Mouse (Mus musculus): ENCODE measurements around the gene Bmp6. TPM values are rescaled to one million over a fixed set of nuclear protein-coding genes. Genes with fewer than 3 reads are reported as not detected.

Gene Bmp6
- polyA plus RNA-seq, 1 experiment from 2014 or later = 0.31 TPM

DNA sequence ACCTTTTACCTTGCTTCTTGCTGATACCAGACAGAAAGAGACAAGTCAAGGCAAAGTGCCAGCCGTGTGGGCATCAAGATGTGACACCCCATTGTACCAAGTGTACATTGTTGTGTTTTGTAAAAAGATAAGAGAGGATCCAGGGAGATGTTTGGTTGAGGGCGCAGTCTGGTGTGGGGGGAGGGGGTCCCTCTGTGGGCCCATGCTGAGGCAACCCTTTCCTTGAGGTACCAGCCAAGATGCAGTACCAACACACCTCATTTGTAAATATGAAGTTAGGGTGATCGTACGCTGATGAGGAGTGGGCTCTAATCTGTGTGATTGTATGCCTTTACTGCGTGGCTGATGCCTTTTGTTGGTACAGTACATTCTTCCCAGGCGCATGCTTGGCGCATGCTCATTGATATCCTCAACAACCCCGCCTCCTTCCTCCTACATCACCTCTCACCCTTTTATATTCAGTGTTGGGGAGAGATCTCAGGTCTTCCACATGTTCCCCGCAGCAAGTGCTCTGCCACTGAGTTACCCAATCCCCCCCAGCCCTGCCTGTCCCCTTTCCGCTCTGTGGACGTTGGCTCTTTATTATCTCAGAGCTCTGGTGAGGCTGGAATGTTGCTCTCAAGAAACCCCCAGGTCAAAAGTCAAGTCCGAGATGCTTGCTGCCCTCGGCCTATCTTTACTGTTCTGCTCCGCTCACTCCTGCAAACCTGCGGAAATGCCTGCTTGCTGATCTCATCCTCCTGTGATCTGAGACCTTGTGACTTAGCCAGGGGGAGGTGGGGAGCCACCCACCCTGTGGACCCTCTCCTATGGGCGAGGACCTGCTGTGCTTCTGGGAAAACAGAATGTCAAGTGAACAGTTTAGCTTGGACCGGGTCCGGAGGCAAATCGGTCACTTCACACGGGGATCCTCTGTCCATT, 105.4 kb downstream of the Bmp6 start:
- H3K27ac ChIP-seq (ENCODE audit: low read depth) = no peak overlapping the region
- no peaks in the 10 kb centered on the region for H3K27me3 ChIP-seq (ENCODE audit: insufficient read depth, low read length)
- no peak overlapping the region for H3K4me2 ChIP-seq (ENCODE audit: low read depth, low read length)
- TF ChIP-seq CTCF (IDR thresholded peaks at IDR 0.05; ENCODE audit: low read depth) (no peak), EP300 (IDR thresholded peaks at IDR 0.05; ENCODE audit: low read depth) (no peak)
- no peak overlapping the region for H3K9ac ChIP-seq (replicated peaks)
- no peaks in the 10 kb centered on the region for H3K4me1 ChIP-seq (ENCODE audit: insufficient read depth)
- no peaks in the 10 kb centered on the region for H3K9me3 ChIP-seq (ENCODE audit: low read length)
- WGBS (ENCODE audit: insufficient replicate concordance) = 61% methylated on average over 20 of the region's 20 CpGs
- DNase-seq (no peak), ATAC-seq (no peak)
- no peaks in the 10 kb centered on the region for H3K36me3 ChIP-seq (replicated peaks; ENCODE audit: insufficient read depth, low read length)
- no peak overlapping the region for H3K4me3 ChIP-seq (ENCODE audit: low read depth, low read length)

DNA sequence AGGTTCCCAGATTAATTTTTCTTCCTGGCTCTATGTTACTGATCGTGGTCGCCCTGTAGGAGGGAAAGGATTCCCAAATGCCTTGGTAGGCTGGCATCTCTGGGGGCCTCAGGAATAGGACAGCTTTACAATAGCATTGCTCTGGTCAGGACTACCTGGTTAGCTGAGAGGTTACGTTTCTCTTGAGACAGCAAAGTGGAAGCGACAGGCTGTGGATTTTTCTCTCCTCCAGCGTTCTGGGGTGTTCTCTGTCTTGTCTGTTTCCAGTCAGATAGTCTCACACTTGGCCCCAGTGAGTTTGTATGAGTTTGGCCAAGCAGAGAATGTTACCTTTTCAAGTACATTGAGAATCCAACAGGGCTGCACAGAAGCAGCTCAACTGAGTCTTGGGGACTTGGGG, 106.5 kb downstream of the Bmp6 start:
- ATAC-seq = no peak
- Histone ChIP-seq H3K4me3 (ENCODE audit: low read depth, low read length) (no peak overlapping the region), H3K36me3 (replicated peaks; ENCODE audit: insufficient read depth, low read length) (no peaks in the 10 kb centered on the region), H3K27me3 (ENCODE audit: insufficient read depth, low read length) (no peaks in the 10 kb centered on the region), H3K4me2 (ENCODE audit: low read depth, low read length) (no peak overlapping the region), H3K4me1 (ENCODE audit: insufficient read depth) (no peaks in the 10 kb centered on the region), H3K9ac (replicated peaks) (no peak overlapping the region), H3K27ac (ENCODE audit: low read depth) (no peak overlapping the region), H3K9me3 (ENCODE audit: low read length) (no peaks in the 10 kb centered on the region)
- no peak for DNase-seq
- TF ChIP-seq EP300 (IDR thresholded peaks at IDR 0.05; ENCODE audit: low read depth) (no peak), CTCF (IDR thresholded peaks at IDR 0.05; ENCODE audit: low read depth) (no peak)
- WGBS (ENCODE audit: insufficient replicate concordance) = 83% methylated on average over 5 of the region's 5 CpGs

DNA sequence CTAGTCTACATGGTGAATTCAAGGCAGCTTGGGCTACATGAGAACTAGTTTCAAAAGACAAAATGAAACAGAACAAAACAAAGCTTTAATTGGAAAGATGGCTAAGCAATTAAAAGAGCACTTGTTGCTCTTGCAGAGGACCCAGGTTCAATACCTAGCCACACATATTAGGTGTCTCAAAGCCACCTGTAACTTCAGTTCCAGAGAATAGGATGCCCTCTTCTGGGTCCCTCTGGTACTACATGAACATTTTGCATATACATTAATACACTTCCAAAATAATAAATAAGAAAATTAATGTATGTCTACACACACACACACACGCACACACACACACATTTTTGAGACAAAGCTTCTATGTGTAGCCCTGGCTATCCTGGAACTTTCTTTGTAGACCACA, 118.5 kb downstream of the Bmp6 start:
- H3K9me3 ChIP-seq (ENCODE audit: low read length) = no peaks in the 10 kb centered on the region
- no peak overlapping the region for H3K9ac ChIP-seq (replicated peaks)
- no peaks in the 10 kb centered on the region for H3K36me3 ChIP-seq (replicated peaks; ENCODE audit: insufficient read depth, low read length)
- no peak overlapping the region for H3K4me2 ChIP-seq (ENCODE audit: low read depth, low read length)
- 56% methylated on average over 1 of the region's 1 CpGs for WGBS (ENCODE audit: insufficient replicate concordance)
- H3K4me1 ChIP-seq (ENCODE audit: insufficient read depth) = no peaks in the 10 kb centered on the region
- no peak for ATAC-seq
- no peak overlapping the region for H3K4me3 ChIP-seq (ENCODE audit: low read depth, low read length)
- TF ChIP-seq EP300 (IDR thresholded peaks at IDR 0.05; ENCODE audit: low read depth) (no peak), CTCF (IDR thresholded peaks at IDR 0.05; ENCODE audit: low read depth) (peak; percentile 30; the same call in 1 of the 2 replicates)
- H3K27ac ChIP-seq (ENCODE audit: low read depth) = no peak overlapping the region
- no peak for DNase-seq
- H3K27me3 ChIP-seq (ENCODE audit: insufficient read depth, low read length) = no peaks in the 10 kb centered on the region

DNA sequence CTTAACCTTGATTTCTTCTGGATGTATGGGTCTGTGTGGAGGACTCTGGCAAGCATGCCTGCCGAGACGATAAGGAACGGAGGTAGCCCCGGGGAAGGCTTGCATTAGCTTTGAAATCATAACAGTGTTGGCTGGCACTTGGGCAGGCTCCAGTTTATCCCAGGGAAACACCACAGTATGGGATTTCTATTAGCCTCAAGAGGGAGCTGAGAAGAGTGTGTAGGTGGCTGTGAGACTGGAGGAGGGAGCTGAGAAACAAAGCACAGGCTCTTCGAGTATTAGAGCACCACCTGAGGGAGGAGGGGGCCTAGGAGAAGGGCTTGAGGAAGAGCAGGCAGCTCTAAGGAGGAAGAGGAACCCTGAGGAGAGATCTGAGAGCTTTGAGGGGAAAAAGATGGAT, 126.0 kb downstream of the Bmp6 start:
- WGBS (ENCODE audit: insufficient replicate concordance) = 71% methylated on average over 5 of the region's 5 CpGs
- Histone ChIP-seq H3K27me3 (ENCODE audit: insufficient read depth, low read length) (no peaks in the 10 kb centered on the region), H3K4me2 (ENCODE audit: low read depth, low read length) (no peak overlapping the region), H3K4me1 (ENCODE audit: insufficient read depth) (no peaks in the 10 kb centered on the region), H3K9me3 (ENCODE audit: low read length) (no peaks in the 10 kb centered on the region), H3K4me3 (ENCODE audit: low read depth, low read length) (no peak overlapping the region), H3K36me3 (replicated peaks; ENCODE audit: insufficient read depth, low read length) (no peaks in the 10 kb centered on the region), H3K27ac (ENCODE audit: low read depth) (no peak overlapping the region), H3K9ac (replicated peaks) (no peak overlapping the region)
- no peak for TF ChIP-seq CTCF (IDR thresholded peaks at IDR 0.05; ENCODE audit: low read depth)
- DNase-seq = no peak
- ATAC-seq = no peak

DNA sequence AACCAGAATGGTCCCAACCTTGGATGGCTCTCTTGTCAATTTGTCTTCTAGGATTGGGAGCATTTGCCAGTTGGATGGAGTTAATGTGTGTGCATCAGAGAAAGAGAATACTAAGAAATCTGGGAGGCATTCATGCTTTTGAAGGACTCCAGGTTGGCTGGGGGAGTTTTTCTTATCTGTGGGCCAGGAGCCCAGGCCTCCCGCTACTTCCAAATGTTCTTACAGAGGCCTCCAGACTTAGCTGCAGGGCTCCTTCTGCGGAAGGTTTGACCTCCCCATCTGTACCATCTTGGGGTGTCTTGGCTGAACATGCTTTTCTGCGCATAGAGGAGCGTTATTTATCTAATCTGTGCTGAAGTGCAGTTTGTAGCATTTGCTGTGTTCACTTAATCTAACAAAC, 127.7 kb downstream of the Bmp6 start:
- Histone ChIP-seq H3K4me2 (ENCODE audit: low read depth, low read length) (no peak overlapping the region), H3K27ac (ENCODE audit: low read depth) (no peak overlapping the region), H3K36me3 (replicated peaks; ENCODE audit: insufficient read depth, low read length) (no peaks in the 10 kb centered on the region), H3K4me1 (ENCODE audit: insufficient read depth) (no peaks in the 10 kb centered on the region), H3K27me3 (ENCODE audit: insufficient read depth, low read length) (no peaks in the 10 kb centered on the region), H3K4me3 (ENCODE audit: low read depth, low read length) (no peak overlapping the region), H3K9ac (replicated peaks) (no peak overlapping the region), H3K9me3 (ENCODE audit: low read length) (no peaks in the 10 kb centered on the region)
- no peak for TF ChIP-seq CTCF (IDR thresholded peaks at IDR 0.05; ENCODE audit: low read depth)
- no peak for TF ChIP-seq EP300 (IDR thresholded peaks at IDR 0.05; ENCODE audit: low read depth)
- ATAC-seq = no peak
- no peak for DNase-seq
- 76% methylated on average over 4 of the region's 4 CpGs for WGBS (ENCODE audit: insufficient replicate concordance)

DNA sequence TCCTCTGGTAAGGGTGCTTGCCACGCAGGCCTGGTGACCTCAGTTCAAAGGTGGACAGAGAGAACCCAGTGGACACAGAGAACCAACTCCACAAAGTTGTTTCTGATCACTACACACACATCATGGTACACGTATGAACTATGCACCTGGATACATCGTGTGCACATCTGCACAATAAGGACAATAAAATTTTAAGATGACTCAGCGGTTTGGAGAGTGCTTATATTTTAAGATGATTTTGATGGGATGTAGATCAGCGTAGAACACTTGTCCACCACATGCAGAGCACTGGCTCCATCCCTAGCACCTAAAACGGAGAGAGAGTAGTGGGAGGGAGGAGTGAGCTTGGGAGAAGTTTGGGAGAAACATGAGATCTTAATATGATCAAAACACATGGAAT, 128.6 kb downstream of the Bmp6 start:
- Histone ChIP-seq H3K36me3 (replicated peaks; ENCODE audit: insufficient read depth, low read length) (no peaks in the 10 kb centered on the region), H3K4me1 (ENCODE audit: insufficient read depth) (no peaks in the 10 kb centered on the region), H3K27me3 (ENCODE audit: insufficient read depth, low read length) (no peaks in the 10 kb centered on the region), H3K9me3 (ENCODE audit: low read length) (no peaks in the 10 kb centered on the region), H3K4me3 (ENCODE audit: low read depth, low read length) (no peak overlapping the region), H3K9ac (replicated peaks) (no peak overlapping the region), H3K4me2 (ENCODE audit: low read depth, low read length) (no peak overlapping the region), H3K27ac (ENCODE audit: low read depth) (no peak overlapping the region)
- WGBS (ENCODE audit: insufficient replicate concordance) = 77% methylated on average over 6 of the region's 6 CpGs
- ATAC-seq = no peak
- no peak for DNase-seq
- no peak for TF ChIP-seq EP300 (IDR thresholded peaks at IDR 0.05; ENCODE audit: low read depth)
